Mouse (Mus musculus) right cerebral cortex, adult 2 months (tissue): Measurements from ENCODE around the gene Olfr531.

Experiments used
- DNase-seq, 2 experiments: peaks; one replicate each; pipeline ENCODE4 v3.0.0; 2021 to 2022; ENCODE audit warnings: low spot score in 2 of 2

Olfr531 gene

DNA sequence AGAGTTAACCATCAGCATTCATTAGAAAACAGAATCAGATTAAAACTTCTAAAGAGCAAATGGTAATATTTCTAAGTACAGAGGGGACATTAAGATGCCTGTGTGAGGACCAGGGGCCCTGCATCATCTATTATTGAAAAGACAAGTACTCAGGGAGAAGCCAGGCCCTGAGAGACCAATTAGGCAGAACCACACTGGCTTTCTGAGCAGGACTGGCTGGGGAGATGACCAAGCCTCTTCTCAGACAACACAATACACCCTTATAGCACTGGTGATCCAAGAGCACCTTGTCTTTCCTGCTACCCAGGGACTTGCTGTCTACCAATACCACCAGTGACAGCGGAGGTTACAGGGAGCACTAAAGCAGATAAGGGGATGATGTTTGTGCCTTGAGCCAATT is at the start of gene Olfr531:
Olfr531 (minus strand) TSS at position 101 of the 400 bp plus-strand sequence.
- DNase-seq: no peak

DNA sequence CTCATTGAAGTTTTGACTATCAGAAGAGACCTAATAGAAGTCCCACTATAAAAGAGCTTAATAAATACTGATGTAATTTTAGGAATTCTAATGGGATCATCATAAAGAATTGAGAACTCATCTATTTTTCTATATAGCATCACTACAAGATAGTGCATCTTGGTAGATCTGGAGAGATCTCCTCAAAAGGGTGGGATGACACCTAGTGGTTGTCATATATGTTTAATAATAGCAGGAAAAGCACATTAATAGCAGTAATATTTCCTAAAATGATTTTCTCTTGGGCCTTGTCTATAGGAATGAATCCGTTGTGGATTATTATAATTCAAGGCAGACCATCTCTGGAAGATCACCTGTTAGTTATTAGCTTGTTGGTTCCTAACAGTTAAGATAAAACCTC is 40.4 kb upstream of the Olfr531 start:
- DNase-seq: no peak

- no peak for DNase-seq
These were observed 18.8 kb upstream of the Olfr531 start, which contains the start of gene Olfr532 for GRCm38 (mm10) chr7:140421539-140421938. Olfr532 (minus strand) TSS chr7:140421639.

DNA sequence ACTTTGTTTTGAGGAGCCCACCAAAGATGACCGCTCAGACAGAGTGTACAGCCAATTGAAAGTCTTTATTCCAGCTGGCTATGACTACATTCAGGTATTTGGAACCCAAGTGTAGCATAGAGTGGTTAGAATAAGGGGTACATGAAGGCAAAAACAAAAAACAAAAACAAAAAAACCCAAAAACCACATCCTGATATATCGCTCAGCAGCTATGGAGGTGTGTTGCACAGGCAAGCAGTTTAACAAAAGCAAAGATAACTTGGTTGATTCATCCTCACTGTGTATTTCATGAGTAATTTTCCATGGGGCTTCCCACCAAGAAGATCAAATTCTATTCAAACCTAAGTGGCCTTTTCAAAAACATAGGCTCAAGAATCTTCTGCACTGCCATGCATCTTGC is 25.8 kb downstream of the Olfr531 start:
- no peak for DNase-seq

DNA sequence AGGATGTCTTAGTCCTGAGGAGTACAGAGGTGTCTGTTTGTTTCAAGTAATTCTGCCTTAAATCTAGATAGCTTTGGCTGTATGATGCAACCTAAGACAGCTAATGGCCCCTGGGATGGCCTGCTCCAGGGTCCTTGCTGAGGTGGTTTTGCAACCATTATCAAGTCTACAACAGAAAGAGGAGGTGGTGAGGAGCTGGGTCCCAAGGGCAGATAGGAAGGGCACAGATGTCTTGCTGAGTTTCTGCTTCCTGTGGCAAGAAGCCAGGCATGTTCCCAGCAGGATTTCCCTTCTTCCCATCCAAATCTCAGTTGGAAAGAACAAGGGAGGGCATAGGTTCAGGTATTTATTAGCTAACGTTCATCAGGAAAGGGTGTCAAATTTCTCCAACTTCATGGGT is 26.5 kb downstream of the Olfr531 start, which contains the start of gene Olfr530:
Olfr530 (minus strand) TSS at position 101 of the 400 bp plus-strand sequence.
- no peak for DNase-seq

GRCm38 (mm10) chr7:140374300-140374699 is 28.4 kb downstream of the Olfr531 start:
- DNase-seq: no peak

- DNase-seq: no peak
These were observed 41.1 kb downstream of the Olfr531 start, which contains the start of gene Olfr60 for GRCm38 (mm10) chr7:140361571-140361970. Olfr60 (minus strand) TSS chr7:140361671.
